Mouse (Mus musculus): ENCODE data around the gene Bcs1l. TPM values are rescaled to one million over a fixed set of nuclear protein-coding genes. Genes with fewer than 3 reads are reported as not detected.

Gene Bcs1l
- polyA plus RNA-seq (2021; fragmentation: Nextera tagmentation): 21.9 and 22.1 TPM in 2 replicates
- long read RNA-seq, experiment 1, transcript Bcs1l-201 (8 exons, 1,890 nt): minor isoform, 8 of 32 reads
- long read RNA-seq, experiment 1, transcript Bcs1l-203 (8 exons, 1,488 nt): major isoform, 11 of 32 reads
- long read RNA-seq, experiment 1, partial matches to known transcripts: 3 of 32 reads
- long read RNA-seq, experiment 1, other reads (novel, unspliced or antisense): 10 of 32 reads
- long read RNA-seq, experiment 2, transcript Bcs1l-201 (8 exons, 1,890 nt): minor isoform, 21 of 96 reads
- long read RNA-seq, experiment 2, transcript Bcs1l-203 (8 exons, 1,488 nt): major isoform, 50 of 96 reads
- long read RNA-seq, experiment 2, partial matches to known transcripts: 3 of 96 reads
- long read RNA-seq, experiment 2, other reads (novel, unspliced or antisense): 22 of 96 reads

DNA sequence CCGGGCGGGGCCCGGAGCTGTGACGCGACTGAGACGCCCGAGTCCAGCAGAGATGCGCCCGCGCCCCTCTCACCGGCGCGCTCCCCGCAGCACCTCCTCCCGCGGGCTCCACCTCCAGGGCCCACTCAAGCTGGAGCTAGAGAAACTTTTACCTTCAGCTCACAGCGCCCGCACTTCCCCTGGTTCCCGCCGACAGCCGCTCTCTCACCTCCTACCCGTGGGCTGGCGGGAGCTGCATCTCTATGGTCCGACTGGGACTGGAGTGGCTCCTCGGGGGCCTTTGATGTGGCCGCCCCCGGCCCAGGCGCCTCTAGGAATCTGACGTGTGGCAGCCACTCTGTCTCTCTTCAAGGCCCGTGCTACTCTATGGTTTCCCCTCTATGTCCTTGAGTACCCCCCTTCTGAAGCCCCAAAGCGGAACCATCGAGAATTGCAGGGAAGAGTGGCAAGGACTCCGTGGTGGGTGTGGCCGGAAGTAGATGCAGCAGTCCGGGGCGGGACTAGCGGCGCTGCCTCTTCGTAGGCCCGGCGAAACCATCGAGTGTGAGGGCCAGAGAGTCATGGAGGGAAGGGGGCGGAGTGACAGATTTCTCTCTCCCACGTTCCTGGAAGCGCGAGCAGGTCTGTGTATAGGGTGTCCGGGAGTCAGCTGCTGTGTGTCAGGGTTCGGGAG lies at the start of gene Bcs1l, which contains the start of gene Zfp142:
Gene Bcs1l (plus strand): TSS at position 517 of the 673 bp plus-strand sequence.
Gene Zfp142 (minus strand): TSS at position 474 of the 673 bp plus-strand sequence.

DNA sequence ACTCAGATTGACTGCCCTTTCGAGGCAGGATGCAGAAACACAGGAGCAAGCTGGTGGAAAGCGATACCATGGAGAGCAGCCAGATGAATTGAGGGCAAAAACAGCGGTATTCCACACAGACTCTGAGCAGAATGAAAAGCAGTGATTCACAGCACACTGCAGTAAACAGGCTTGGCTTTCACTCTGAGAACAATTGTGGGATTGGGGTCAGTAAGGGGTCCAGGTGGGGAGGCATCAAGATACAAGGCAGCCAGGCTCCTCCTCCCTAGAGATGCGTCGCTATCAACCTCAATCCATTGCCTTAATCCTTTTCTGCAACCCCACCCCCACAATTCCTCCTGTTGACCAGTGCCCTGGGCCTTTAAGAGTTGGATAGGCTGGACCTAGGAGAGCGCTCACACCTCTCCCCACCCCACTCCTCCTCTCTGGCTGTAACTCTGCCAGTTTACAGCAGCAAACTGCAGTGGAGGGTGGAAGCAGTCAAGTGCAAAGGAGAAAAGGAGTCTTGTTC lies 45.6 kb upstream of the Bcs1l start, which contains the start of gene Plcd4:
Gene Plcd4 (plus strand): TSS at position 438 of the 511 bp plus-strand sequence.

DNA sequence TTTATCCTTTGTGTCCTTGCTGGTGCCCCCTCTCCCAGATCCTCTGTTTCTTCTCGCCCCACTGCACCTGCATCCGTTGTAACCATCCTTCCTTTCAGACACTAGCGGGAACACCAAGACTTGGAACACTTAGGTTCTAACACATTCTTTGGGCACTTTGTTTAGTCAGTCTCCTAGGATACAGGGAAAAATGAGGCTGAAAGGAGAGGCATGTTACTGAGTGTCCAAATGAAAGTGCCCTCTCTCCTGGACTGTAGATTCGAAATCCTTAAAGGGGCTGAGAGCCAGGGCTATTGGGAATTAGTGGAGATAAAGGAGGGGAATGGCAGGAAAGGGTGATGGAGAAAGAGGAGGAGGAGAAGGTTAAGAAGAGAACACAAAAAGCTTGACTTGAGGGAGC lies 43.9 kb upstream of the Bcs1l start, which contains the start of gene Usp37:
Gene Usp37 (minus strand): TSS at position 101 of the 400 bp plus-strand sequence.

DNA sequence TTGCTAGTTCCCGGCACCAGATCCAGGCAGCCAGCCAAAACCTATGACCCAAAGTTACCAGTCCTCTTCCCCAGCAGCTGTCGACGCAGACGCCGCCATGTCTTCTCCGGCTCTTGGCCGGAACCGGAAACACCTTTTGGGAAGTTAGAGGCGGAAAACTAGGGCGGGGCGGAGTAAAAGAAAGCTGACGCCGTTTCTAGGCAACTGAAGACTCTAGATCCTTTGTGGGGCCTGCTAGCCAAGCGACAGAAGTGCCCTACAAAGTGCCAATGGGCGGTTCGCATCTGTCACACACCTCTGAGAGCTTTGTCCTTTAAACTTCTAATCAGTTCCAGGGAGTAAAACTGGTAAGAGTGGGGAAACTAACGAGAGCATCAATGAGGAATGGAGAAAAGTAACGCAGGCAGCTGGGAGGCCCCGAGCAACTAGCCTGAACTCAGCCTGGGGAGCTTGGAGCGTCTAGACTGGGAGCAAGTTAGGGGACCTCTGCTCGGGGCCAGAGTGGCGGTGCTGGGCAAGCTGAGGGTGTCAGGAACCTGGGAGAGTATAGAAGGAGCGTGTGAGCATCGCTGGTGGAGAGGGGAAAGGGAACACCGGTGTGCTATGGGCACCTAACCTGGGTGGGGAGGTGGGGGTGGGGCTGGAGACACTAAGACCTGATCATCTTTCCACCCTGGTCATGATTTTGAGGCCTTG lies 13.3 kb downstream of the Bcs1l start, which contains the start of the genes Rnf25 and Stk36:
Gene Rnf25 (minus strand): TSS at position 131 of the 696 bp plus-strand sequence.
Gene Stk36 (plus strand): TSS at position 179 of the 696 bp plus-strand sequence.

Small RNA genes within 50 kb of the gene (microRNA-seq; reads per million reads assigned to microRNA genes)
- gene Gm25035: not detected

Other genes with a start within 250 kb of the Bcs1l start
- gene Catip, start 226.2 kb upstream of the Bcs1l start, polyA plus RNA-seq (2021; fragmentation: Nextera tagmentation): 1.3 and 2.3 TPM in 2 replicates
- gene Slc11a1, start 213.1 kb upstream of the Bcs1l start, polyA plus RNA-seq (2021; fragmentation: Nextera tagmentation): 1.3 and 3.5 TPM in 2 replicates
- gene Ctdsp1, start 196.8 kb upstream of the Bcs1l start, polyA plus RNA-seq (2021; fragmentation: Nextera tagmentation): 4.4 and 5.3 TPM in 2 replicates
- gene Vil1, start 178.9 kb upstream of the Bcs1l start, polyA plus RNA-seq (2021; fragmentation: Nextera tagmentation): 0.38 and 0.40 TPM in 2 replicates
- gene Cnot9, start 82.2 kb upstream of the Bcs1l start, polyA plus RNA-seq (2021; fragmentation: Nextera tagmentation): 19.1 and 19.8 TPM in 2 replicates
- gene Plcd4, start 45.4 kb upstream of the Bcs1l start, polyA plus RNA-seq (2021; fragmentation: Nextera tagmentation): 19.1 and 19.4 TPM in 2 replicates
- gene Usp37, start 44.0 kb upstream of the Bcs1l start, polyA plus RNA-seq (2021; fragmentation: Nextera tagmentation): 12.2 and 20.4 TPM in 2 replicates
- 8.6 and 9.7 TPM in 2 replicates for gene Zfp142, start within 50 bp of the Bcs1l start, polyA plus RNA-seq (2021; fragmentation: Nextera tagmentation)
- gene Rnf25, start 13.1 kb downstream of the Bcs1l start, polyA plus RNA-seq (2021; fragmentation: Nextera tagmentation): 17.9 and 19.7 TPM in 2 replicates
- 0.70 and 0.83 TPM in 2 replicates for gene Stk36, start 13.2 kb downstream of the Bcs1l start, polyA plus RNA-seq (2021; fragmentation: Nextera tagmentation)
- gene Ttll4, start 73.5 kb downstream of the Bcs1l start, polyA plus RNA-seq (2021; fragmentation: Nextera tagmentation): 2.1 and 2.3 TPM in 2 replicates
- gene Cyp27a1, start 125.3 kb downstream of the Bcs1l start, polyA plus RNA-seq (2021; fragmentation: Nextera tagmentation): 3.0 and 3.5 TPM in 2 replicates
- not detected in 2 replicates for gene Prkag3, start 160.9 kb downstream of the Bcs1l start, polyA plus RNA-seq (2021; fragmentation: Nextera tagmentation)
- gene Wnt6, start 183.6 kb downstream of the Bcs1l start, polyA plus RNA-seq (2021; fragmentation: Nextera tagmentation): 0.54 TPM in 1 of 2 replicates, not detected in the other
- gene Wnt10a, start 203.2 kb downstream of the Bcs1l start, polyA plus RNA-seq (2021; fragmentation: Nextera tagmentation): 4.4 and 6.7 TPM in 2 replicates